Mouse (Mus musculus): Measurements from ENCODE around the gene Ehbp1. TPM values are rescaled to one million over a fixed set of nuclear protein-coding genes. Genes with fewer than 3 reads are reported as not detected.
A peak's percentile ranks its signal among the peaks of the same experiment; 100 is the strongest.

Gene Ehbp1
- 12.3 and 15.0 TPM in 2 replicates for polyA plus RNA-seq (2016; fragmentation: Nextera tagmentation; extraction: Ambion mirVana)

DNA sequence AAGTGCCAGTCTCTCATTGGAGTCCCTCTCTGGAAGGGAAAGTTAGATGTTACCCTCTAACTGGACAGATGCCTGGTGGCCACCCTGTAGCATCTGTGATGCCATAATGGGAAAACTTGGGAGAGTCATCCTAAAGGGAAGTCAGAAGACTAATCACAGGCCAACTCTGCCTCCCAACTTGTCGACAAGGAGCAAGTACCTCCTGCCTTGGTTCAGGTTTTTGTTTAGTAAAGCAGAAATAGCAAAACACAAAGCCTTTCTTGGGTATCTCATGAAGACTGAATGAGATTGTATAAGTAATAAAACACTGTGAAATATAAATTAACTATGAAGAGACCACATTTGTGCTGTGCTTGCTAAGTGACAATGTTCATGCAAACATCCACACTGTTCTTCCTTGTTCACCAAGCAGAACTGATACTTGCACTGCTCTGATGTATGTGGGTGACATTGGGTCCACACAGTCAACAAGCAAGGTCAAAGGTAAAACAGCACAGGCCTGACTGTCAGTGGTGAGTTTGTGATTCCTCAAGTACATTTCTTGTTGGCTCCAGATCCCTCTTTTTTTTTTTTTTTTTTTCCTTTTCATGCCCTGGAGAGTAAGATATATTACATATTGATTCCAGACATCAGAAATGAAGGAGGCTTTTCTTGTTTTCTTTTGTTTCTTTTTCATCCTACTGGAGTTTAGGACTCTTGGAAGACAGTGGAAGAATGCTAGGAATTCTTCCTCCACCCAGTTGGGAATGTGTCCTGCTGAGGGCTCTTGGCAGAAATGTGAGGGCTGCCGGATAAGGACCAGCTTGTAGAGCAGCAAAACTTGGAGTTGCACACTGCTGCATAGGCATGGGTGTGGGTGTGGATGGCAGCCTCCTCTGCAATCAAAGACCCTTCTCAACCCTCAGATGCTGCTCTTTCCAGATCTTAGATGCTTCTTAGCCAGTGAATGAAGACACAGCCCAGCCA lies at the start of gene Ehbp1:
Gene Ehbp1 (minus strand): TSS at position 51 of the 966 bp plus-strand sequence.
- WGBS, result 68% methylated on average over 2 of the region's 2 CpGs
- Histone ChIP-seq H3K36me3 (no peaks in the 10 kb centered on the region), H3K4me1 (peaks cover 17% of the 10 kb centered on the region), H3K4me3 (no peak within 1 kb of the TSS), H3K27me3 (ENCODE audit: low read depth, poor library complexity, severe bottlenecking) (no peaks in the 10 kb centered on the region), H3K9me3 (replicated peaks) (no peaks in the 10 kb centered on the region), H3K27ac (replicated peaks) (no peak within 1 kb of the TSS)
- DNase-seq (ENCODE audit: low spot score), result no peak

DNA sequence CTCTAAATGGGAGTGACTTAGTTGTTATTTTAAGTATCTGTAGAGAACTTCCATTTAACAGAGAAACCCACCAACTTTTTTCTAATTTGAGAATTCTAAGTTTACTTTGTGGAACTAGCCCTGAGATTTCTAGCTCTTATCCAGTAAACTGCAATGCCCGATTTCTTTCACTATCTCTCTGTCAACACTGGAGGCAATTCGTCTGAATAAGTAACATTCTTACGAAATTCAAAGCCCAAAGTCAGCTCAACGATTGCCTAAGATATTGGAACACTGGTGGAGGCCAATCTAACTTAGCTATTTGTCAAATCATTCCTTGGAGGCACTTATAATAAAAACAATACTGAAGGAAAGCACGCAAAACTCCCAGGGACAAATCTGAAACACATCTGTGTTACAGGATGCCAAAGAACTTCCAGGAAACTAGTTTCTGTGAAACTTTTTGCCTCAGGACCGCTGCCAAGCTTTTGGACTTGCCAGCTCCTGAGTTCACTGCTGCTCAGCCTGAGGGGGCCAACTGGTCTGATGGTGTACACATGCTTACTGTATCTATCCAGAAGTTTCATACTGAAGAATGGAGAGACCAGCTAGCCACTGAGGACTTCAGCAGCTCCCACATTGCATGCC lies 45.5 kb upstream of the Ehbp1 start:
- DNase-seq (ENCODE audit: low spot score), result no peak
- no peak overlapping the region for H3K27ac ChIP-seq (replicated peaks)
- WGBS, result 92% methylated on average over 6 of the region's 6 CpGs
- no peak overlapping the region for H3K4me3 ChIP-seq
- H3K9me3 ChIP-seq (replicated peaks), result peaks cover 5% of the 10 kb centered on the region; the same call in 1 of the 2 replicates
- H3K36me3 ChIP-seq, result no peaks in the 10 kb centered on the region
- H3K4me1 ChIP-seq, result no peaks in the 10 kb centered on the region
- no peaks in the 10 kb centered on the region for H3K27me3 ChIP-seq (ENCODE audit: low read depth, poor library complexity, severe bottlenecking)

DNA sequence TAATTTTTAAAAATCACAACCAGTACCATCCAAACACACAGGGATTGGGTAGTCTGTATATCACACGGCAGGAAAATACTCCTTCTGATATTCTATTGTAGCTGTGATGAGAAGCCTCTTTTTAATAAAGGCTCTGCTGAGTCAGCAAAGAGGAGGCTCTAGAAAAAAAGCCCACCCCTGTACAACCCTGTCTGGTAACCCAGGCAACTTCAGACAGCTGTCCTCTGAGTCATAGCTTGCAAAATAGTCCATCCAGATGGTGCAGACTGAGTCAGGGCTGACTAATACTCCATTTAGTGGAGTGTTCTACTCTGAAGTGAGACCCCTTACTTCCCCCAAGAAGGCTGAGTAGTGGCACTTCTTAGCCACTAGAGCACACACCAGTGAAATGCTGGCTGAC lies 41.4 kb upstream of the Ehbp1 start:
- WGBS, result 84% methylated on average over 1 of the region's 1 CpGs

DNA sequence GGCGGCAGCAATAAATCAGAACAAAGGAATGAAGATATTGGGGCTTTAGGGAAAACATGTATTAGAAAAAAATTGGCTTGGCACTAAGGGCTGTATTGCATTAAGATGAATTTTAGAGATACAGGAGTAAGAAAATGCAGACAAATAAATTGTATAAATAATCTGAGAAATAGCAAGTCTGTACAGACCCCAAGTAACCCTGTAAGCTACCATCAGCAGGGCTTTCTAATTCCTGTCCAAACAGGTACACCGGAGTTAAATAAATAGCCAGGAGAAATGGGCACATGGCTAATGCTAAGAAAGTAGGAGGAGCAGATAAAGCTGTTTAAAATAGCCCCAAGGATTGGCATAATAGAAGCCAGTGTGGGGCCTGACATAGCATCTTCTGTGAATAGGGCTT lies 32.7 kb upstream of the Ehbp1 start:
- Histone ChIP-seq H3K4me3 (no peak overlapping the region), H3K9me3 (replicated peaks) (no peaks in the 10 kb centered on the region), H3K27ac (replicated peaks) (no peak overlapping the region), H3K36me3 (no peaks in the 10 kb centered on the region), H3K27me3 (ENCODE audit: low read depth, poor library complexity, severe bottlenecking) (no peaks in the 10 kb centered on the region), H3K4me1 (peaks cover 15% of the 10 kb centered on the region)
- WGBS, result 86% methylated on average over 2 of the region's 2 CpGs
- no peak for DNase-seq (ENCODE audit: low spot score)

More for the DNA sequence above, 41.4 kb upstream of the Ehbp1 start:
- no peak for DNase-seq (ENCODE audit: low spot score)
- H3K4me1 ChIP-seq, result no peaks in the 10 kb centered on the region
- no peak overlapping the region for H3K4me3 ChIP-seq
- no peaks in the 10 kb centered on the region for H3K27me3 ChIP-seq (ENCODE audit: low read depth, poor library complexity, severe bottlenecking)
- H3K9me3 ChIP-seq (replicated peaks), result peaks cover 6% of the 10 kb centered on the region; the same call in 1 of the 2 replicates
- no peaks in the 10 kb centered on the region for H3K36me3 ChIP-seq
- H3K27ac ChIP-seq (replicated peaks), result no peak overlapping the region

DNA sequence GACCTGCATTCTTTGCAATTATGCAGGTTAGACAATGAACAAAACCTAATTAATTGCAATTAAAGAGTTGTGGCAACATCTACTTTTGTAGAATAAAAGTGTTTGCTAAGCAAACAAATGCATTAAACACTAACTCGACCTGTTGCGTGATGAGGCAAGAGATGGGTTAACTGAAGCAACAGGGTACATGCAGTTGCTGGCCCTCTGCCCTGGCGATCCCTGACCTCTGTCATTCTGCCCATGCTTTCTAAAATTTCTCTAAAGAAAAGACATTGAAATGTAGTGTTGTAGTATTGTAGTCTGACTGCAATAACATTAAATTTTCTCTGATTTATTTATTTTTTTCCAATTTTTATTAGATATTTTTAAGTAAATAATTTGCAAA lies 31.2 kb upstream of the Ehbp1 start:
- Histone ChIP-seq H3K27me3 (ENCODE audit: low read depth, poor library complexity, severe bottlenecking) (no peaks in the 10 kb centered on the region), H3K36me3 (no peaks in the 10 kb centered on the region), H3K9me3 (replicated peaks) (no peaks in the 10 kb centered on the region), H3K4me3 (no peak overlapping the region), H3K27ac (replicated peaks) (no peak overlapping the region), H3K4me1 (peaks cover 15% of the 10 kb centered on the region)
- 87% methylated on average over 3 of the region's 3 CpGs for WGBS
- no peak for DNase-seq (ENCODE audit: low spot score)

DNA sequence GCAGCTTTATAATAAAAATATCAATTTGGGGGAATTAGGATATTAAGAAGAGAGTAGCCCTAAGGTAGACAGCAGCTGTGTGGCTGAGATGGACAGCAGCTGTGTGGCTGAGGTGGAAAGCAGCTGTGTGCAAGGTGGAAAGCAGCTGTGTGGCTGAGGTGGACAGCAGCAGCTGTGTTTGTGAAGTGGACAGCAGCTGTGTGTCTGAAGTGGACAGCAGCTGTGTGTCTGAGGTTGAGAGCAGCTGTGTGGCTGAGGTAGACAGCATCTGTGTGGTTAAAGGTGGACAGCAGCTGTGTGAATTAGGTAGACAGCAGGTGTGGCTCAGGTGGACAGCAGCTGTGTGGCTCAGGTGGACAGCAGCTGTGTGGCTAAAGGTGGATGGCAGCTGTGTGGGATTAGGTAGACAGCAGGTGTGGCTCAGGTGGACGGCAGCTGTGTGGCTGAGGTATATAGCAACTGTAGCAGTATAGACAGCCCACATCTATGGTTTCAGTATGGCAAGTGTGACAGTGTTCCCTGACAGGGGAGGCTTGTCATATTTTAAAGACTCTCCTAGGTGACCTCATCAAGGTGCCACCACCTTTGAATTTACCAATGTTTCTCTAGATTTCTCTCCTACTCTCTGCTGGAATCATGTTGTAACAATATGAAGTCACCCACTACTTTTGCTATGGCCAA lies 30.7 kb upstream of the Ehbp1 start:
- no peaks in the 10 kb centered on the region for H3K27me3 ChIP-seq (ENCODE audit: low read depth, poor library complexity, severe bottlenecking)
- WGBS, result 88% methylated on average over 1 of the region's 1 CpGs
- no peaks in the 10 kb centered on the region for H3K36me3 ChIP-seq
- H3K27ac ChIP-seq (replicated peaks), result no peak overlapping the region
- no peak for DNase-seq (ENCODE audit: low spot score)
- H3K4me3 ChIP-seq, result no peak overlapping the region
- peaks cover 15% of the 10 kb centered on the region for H3K4me1 ChIP-seq
- no peaks in the 10 kb centered on the region for H3K9me3 ChIP-seq (replicated peaks)

DNA sequence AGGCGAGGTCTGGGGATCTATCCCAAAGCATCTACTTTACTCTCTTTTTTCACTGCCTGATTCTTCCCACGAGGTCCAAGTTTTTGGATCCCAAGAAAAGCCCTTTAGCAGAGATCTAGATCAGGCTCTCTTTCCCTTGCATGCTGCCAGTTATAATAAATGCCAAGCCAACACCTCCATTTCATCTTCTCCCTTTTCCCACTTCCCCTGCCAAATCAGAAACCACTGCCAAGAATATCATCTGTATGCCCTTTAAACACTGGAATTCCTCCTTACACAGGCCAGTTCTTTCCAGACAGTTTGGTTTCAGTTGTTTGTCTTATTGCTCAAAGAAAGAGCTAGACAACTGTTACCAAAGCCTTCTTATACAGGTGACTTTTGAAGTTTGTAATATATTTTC lies 27.7 kb upstream of the Ehbp1 start:
- no peaks in the 10 kb centered on the region for H3K27me3 ChIP-seq (ENCODE audit: low read depth, poor library complexity, severe bottlenecking)
- peaks cover 7% of the 10 kb centered on the region for H3K4me1 ChIP-seq
- H3K4me3 ChIP-seq, result no peak overlapping the region
- WGBS, result 76% methylated on average over 2 of the region's 2 CpGs
- DNase-seq (ENCODE audit: low spot score), result no peak
- H3K36me3 ChIP-seq, result no peaks in the 10 kb centered on the region
- H3K27ac ChIP-seq (replicated peaks), result no peak overlapping the region
- no peaks in the 10 kb centered on the region for H3K9me3 ChIP-seq (replicated peaks)

DNA sequence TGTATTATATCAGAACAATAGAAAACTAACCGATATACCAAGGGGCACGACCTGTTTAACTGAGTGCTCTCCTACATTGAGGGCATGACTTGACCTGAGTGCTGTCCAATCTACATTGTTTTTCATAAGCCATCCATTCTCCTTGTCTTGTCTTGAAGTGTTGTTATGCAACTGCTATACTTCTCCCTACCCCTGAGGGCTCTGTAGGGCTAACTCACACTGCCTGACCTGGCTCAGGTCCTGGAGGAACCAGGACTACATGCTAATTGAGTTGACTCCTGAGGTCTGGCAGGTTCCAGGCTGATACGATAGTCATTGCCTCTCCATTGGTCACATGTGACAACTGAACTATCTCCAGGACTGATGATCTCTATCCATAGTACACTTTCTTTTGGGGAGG lies 26.5 kb upstream of the Ehbp1 start:
- no peak for DNase-seq (ENCODE audit: low spot score)
- 87% methylated on average over 3 of the region's 3 CpGs for WGBS
- no peak overlapping the region for H3K27ac ChIP-seq (replicated peaks)

DNA sequence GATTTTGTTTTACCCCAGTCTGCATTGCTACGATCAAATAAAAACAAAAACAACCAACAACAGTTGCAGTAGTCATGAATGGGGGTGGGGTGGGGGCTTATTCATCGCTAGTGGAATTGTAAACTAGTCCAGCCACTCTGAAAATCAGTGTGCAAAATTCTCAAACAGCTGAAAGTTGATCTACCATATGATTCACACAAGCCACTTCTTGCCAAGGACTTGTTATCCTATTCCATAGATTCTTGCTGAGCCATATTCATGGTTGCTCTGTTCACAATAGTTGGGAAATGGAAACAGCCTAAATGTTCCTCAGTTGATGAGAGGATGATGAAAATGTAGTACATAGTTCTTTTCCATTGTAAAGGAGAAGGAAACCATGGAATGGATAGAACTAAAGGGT lies 24.4 kb upstream of the Ehbp1 start:
- DNase-seq (ENCODE audit: low spot score), result no peak
- Histone ChIP-seq H3K27me3 (ENCODE audit: low read depth, poor library complexity, severe bottlenecking) (no peaks in the 10 kb centered on the region), H3K4me1 (peaks cover 1% of the 10 kb centered on the region; the same call in 1 of the 2 replicates), H3K9me3 (replicated peaks) (no peaks in the 10 kb centered on the region), H3K36me3 (no peaks in the 10 kb centered on the region), H3K27ac (replicated peaks) (no peak overlapping the region), H3K4me3 (no peak overlapping the region)
- WGBS, result 92% methylated on average over 2 of the region's 2 CpGs

More for the DNA sequence above, 26.5 kb upstream of the Ehbp1 start:
- no peaks in the 10 kb centered on the region for H3K27me3 ChIP-seq (ENCODE audit: low read depth, poor library complexity, severe bottlenecking)
- no peaks in the 10 kb centered on the region for H3K36me3 ChIP-seq
- H3K9me3 ChIP-seq (replicated peaks), result no peaks in the 10 kb centered on the region
- peaks cover 6% of the 10 kb centered on the region; the same call in 1 of the 2 replicates for H3K4me1 ChIP-seq
- H3K4me3 ChIP-seq, result no peak overlapping the region

DNA sequence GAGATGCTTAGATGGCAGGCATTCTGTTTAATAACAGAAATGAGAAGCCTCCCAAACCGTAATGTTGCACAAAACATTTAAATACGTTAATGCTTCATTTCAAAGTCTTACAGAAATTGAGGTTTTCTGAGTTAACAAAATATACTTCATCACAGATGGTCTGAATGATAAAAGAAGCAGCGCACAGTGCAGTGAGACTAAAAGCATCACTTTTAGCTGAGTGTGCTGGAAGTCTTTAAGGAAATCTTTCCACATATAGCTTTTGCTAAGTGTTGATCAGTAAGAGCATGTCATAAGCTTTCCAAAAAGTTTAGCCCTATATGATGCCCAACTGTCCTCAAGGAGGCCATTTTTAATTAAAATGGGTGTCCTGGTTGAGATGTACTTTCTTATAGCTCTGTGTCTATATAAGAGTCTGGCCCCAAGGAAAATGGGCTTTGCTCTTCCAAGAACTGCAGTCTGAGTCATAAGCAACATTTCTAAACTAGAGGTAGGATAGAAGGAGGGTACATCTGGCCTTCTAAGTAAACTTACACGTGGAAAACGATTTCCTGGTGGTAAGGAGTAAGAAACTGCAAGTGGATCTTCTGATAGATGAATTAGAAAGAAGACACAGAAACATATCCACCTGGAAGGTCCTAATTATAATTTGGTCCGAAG lies 12.0 kb upstream of the Ehbp1 start:
- H3K27ac ChIP-seq (replicated peaks), result no peak overlapping the region
- no peaks in the 10 kb centered on the region for H3K36me3 ChIP-seq
- H3K4me1 ChIP-seq, result peaks cover 16% of the 10 kb centered on the region
- no peaks in the 10 kb centered on the region for H3K27me3 ChIP-seq (ENCODE audit: low read depth, poor library complexity, severe bottlenecking)
- H3K9me3 ChIP-seq (replicated peaks), result no peaks in the 10 kb centered on the region; the same call in 1 of the 2 replicates
- 86% methylated on average over 6 of the region's 6 CpGs for WGBS
- no peak overlapping the region for H3K4me3 ChIP-seq
- no peak for DNase-seq (ENCODE audit: low spot score)

DNA sequence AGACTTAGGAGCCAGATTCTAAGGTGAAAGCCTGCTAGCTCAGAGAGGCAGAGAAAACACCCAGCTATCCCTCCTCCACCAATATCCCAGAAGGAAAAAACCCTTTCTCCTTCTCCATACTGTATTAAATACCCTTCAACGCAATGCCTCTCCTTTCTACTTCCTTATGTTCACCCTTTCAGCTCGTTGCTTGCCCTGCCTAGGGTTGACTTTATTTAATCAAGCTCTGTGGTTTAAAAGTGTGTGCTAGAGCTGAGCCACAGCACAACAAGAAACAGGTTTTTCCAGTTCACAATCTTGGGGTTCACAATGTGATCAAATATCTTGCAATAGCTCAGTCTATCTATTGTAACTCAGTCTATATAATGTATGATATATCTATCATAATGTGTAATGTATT lies 7.9 kb upstream of the Ehbp1 start:
- Histone ChIP-seq H3K27ac (replicated peaks) (peak overlapping the region; percentile 87), H3K9me3 (replicated peaks) (no peaks in the 10 kb centered on the region), H3K36me3 (no peaks in the 10 kb centered on the region), H3K27me3 (ENCODE audit: low read depth, poor library complexity, severe bottlenecking) (no peaks in the 10 kb centered on the region), H3K4me1 (peaks cover 46% of the 10 kb centered on the region), H3K4me3 (no peak overlapping the region)
- no peak for DNase-seq (ENCODE audit: low spot score)
- 76% methylated on average over 2 of the region's 2 CpGs for WGBS

DNA sequence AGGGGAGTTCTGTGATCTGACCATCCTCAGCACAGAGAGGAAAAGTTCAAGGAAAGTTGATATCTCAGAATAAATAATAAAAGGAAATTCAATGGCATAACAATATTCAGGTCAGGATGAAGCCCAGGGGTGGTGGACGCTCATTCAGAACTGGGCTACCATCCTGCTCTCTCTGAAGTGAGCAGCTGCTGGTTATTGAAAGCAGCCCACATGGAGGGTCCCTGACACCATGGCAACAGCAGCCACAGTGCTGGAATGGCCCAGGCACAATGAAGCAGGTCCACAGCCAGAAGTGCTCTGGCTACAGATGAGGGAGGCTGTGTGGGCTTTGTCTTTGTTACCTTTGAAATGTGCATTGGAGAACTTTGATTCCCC lies 6.4 kb upstream of the Ehbp1 start:
- no peaks in the 10 kb centered on the region for H3K27me3 ChIP-seq (ENCODE audit: low read depth, poor library complexity, severe bottlenecking)
- WGBS, result 11% methylated on average over 1 of the region's 1 CpGs
- H3K4me1 ChIP-seq, result peaks cover 43% of the 10 kb centered on the region
- peak; percentile 92 for DNase-seq (ENCODE audit: low spot score)
- no peaks in the 10 kb centered on the region for H3K36me3 ChIP-seq
- peak overlapping the region; percentile 87 for H3K27ac ChIP-seq (replicated peaks)
- H3K9me3 ChIP-seq (replicated peaks), result no peaks in the 10 kb centered on the region
- no peak overlapping the region for H3K4me3 ChIP-seq
